Mouse (Mus musculus) heart, postnatal 36 days (tissue): ENCODE measurements around the gene Usp48. TPM values are rescaled to one million over a fixed set of nuclear protein-coding genes. Genes with fewer than 3 reads are reported as not detected.

Experiments
- total RNA-seq, 2 experiments: library from RNA; stranded (reverse); gene quantifications; 2 replicates each; pipeline ENCODE4 v1.2.3; 2021

Gene Usp48
- total RNA-seq, 2 experiments from 2014 or later: 30.0 to 36.3 TPM

Other genes starting within 250 kb of the Usp48 start
- gene Cdc42, start 236.0 kb upstream of the Usp48 start, total RNA-seq: 100 to 1,000 TPM; 156 to 160 TPM
- gene Cela3a, start 184.0 kb upstream of the Usp48 start, total RNA-seq: not detected
- gene Cela3b, start 163.2 kb upstream of the Usp48 start, total RNA-seq: not detected
- gene 1700013G24Rik, start 140.5 kb upstream of the Usp48 start, total RNA-seq: not detected
- gene Hspg2, start 125.0 kb upstream of the Usp48 start, total RNA-seq: 100 to 1,000 TPM; 240 to 255 TPM
- not detected for gene Ldlrad2, start 19.2 kb upstream of the Usp48 start, total RNA-seq
- gene Rap1gap, start 71.0 kb downstream of the Usp48 start, total RNA-seq: 10 to 100 TPM; 11.4 to 17.6 TPM
- 10 to 100 TPM; 29.5 to 45.6 TPM for gene Alpl, start 202.6 kb downstream of the Usp48 start, total RNA-seq